Mouse (Mus musculus) spleen, adult 18-20 months (tissue): Measurements from ENCODE around the gene Mrpl30.

ENCODE experiments used
- DNase-seq, 2 experiments: peaks; one replicate each; pipeline ENCODE4 v3.0.0; 2022; ENCODE audit warnings: mixed read lengths in 2 of 2

The Mrpl30 gene

GRCm38 (mm10) chr1:37900288-37900687, 10.0 kb downstream of the Mrpl30 start:
- no peak for DNase-seq

DNA sequence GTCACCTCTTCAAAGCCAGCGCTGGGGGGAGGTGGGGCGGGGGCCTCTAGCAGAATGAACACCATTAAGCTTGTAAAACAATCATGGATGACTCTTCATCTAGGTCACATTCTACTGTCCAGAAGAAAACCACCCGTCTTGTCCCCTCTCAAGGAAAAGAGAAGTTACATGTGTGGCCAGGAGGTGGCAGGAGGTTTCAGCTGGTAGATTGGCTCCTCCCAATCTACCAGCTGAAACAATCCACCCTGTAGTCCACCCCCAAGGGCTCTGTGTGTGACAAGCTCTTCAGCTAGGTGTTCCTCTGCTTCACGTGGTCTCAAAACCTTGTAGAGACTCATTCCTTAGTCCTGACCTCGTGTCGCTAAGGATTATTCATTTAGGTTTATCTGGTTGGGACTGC, 12.9 kb downstream of the Mrpl30 start:
- DNase-seq = no peak

DNA sequence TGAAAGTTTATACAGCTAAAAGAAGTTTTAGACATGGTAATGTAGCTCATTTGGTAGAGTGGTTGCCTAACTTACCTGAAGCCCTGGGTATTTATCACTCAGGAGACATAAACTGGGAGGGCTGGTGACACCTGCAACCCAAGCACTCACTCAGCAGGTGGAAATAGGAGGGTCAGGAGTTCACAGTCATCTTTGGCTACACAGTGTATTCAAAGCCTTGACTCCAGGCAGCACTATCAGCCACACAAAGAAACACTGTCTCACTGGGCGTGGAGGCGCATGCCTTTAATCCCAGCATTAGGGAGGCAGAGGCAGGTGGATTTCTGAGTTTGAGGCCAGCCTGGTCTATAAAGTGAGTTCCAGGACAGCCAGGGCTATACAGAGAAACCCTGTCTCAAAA, 22.5 kb downstream of the Mrpl30 start:
- no peak for DNase-seq

- DNase-seq = no peak
Observed at GRCm38 (mm10) chr1:37916393-37916792, 26.1 kb downstream of the Mrpl30 start, which contains the start of gene Lyg2. TSS of gene Lyg2 (minus strand) at chr1:37916493.

- DNase-seq = no peak
Observed at GRCm38 (mm10) chr1:37917666-37918065, 27.4 kb downstream of the Mrpl30 start.

- DNase-seq = no peak
Observed at GRCm38 (mm10) chr1:37918096-37918495, 27.8 kb downstream of the Mrpl30 start.

GRCm38 (mm10) chr1:37922536-37922935, 32.3 kb downstream of the Mrpl30 start:
- DNase-seq = no peak

DNA sequence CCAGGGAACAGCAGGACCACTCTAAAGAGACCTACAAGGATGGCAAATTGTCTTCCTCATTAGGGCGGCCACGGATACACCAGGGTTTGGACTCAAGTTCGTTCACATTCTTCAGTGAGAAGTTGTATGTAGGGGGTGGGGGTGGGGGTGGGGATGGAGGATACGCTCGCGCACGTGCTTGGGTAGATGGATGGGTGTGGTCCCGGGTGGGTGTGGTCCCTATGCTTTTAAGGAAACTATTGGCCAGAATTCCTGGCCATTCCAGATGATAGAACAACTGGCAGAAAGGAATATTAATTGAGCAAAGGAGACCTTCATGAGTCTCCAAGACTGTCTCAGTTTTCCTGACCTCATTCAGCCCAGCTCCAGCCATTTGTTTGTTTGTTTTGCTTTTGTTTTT, 35.7 kb downstream of the Mrpl30 start:
- DNase-seq = no peak

- DNase-seq = no peak
Observed at GRCm38 (mm10) chr1:37931806-37932205, 41.5 kb downstream of the Mrpl30 start.
